Mouse (Mus musculus) layer of hippocampus, adult 2 months (tissue): ENCODE data around the gene Tmem116. TPM values are rescaled to one million over a fixed set of nuclear protein-coding genes. Genes with fewer than 3 reads are reported as not detected.

Source experiments
- DNase-seq, 2 experiments: peaks; one replicate each; pipeline ENCODE4 v3.0.0; 2022; ENCODE audit warnings: low spot score in 2 of 2
- H3K27ac ChIP-seq: fragments of 200-600 bp; 2 replicates; pipeline ENCODE4 v1.8.1; 2022
- H3K4me3 ChIP-seq: fragments of 200-600 bp; 2 replicates; pipeline ENCODE4 v1.8.1; 2022; ENCODE audit warnings: mild to moderate bottlenecking
- CTCF ChIP-seq: fragments of 200-600 bp; conservative IDR thresholded peaks from 2 replicates; pipeline ENCODE4 v1.8.1; 2022; ENCODE audit warnings: antibody characterized with exemption, mild to moderate bottlenecking, moderate library complexity
- total RNA-seq, 2 experiments: library from RNA; stranded (reverse); gene quantifications; 2 replicates each; pipeline ENCODE4 v1.2.3; 2021

Gene Tmem116
- total RNA-seq, 2 experiments from 2014 or later, result 7.7 to 8.6 TPM

DNA sequence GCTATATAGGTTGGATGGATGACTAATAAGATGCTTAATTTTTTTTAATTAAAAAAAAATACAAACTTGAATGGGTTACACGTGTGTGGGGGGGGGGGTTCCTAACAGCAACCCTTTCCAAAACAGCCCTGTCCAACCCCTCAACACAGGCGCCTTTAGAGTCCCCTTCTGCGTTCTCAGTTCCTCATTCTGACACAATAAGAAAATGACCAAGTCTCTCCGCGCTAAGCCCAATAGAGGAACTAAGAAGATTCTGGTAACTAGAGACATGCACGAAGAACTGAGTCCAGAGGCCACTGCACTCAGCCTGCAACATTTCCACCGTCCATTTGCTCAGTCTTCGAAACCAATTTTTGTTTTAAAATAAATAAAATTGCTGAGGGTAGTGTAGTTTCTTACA lies 490 bp upstream of the Tmem116 start:
- no peak for TF ChIP-seq CTCF
- Histone ChIP-seq H3K27ac (peak overlapping the region; percentile 99), H3K4me3 (peak overlapping the region; percentile 88)
- no peak for DNase-seq

DNA sequence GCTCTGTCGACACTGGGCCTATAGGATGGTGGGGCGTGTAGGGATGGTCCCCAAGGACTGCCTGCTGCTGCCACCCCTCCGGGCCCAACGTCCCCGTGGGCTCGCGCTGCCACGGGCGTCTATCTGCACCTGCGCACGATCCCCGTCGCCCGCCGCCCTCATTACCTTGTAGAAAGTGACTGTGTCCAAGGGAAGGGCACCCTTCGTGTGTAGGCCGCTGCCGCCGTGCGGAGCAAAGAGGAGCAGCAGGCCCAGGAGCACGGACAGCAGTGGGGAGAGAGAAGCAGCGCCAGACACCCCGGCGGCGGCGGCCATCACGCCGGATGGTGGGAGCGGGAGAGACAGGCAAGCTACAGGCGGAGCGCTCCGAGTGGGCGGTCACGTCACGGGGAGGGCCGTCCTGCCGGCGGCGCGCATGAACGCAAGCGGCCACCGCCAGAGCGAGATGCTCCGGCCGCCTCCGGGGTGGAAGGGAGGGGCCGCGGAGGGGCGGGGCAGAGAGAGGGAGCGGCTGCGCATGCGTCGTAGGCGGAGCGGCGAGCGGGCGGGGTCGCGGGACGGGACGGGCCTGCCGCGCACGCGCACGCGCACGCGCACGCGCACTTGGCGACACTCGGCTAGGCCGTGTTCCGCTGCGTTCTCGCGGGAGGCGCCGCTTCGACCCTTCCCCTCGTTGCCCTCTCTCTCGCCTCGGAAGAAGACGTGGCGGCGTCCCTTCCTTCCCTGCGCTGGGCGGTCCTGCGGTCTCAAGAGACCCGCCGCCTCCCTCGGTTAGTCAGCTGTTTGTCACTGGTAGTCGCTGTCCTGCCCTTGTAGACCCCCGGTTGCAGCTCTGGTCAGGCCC lies 555 bp downstream of the Tmem116 start, which contains the start of gene Erp29:
Gene Erp29 (minus strand): TSS at position 481 of the 844 bp plus-strand sequence.
- H3K27ac ChIP-seq, result peak within 1 kb of the TSS; percentile 99

DNA sequence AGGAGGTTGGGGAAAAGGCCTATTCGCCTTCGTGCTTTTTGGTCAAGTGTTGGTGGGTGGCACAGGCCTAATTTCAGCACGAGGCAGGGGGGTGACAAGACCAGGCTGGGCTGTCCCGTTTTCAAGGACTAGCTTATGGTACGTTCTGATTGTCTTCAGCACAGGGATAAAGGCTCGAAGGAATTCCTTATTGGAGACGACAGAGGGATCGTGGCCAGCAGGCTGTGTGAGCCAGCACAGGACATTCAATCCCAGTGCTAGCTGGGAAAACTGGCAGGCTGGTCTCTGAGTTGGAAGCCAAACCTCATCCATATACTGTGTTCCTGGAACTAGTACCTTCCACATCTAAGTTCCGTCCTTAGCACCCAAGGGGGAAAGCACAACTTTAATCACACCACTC lies 1.2 kb downstream of the Tmem116 start:
- no peak for TF ChIP-seq CTCF
- peak overlapping the region; percentile 99 for H3K27ac ChIP-seq
- no peak for DNase-seq

More for the DNA sequence above, 555 bp downstream of the Tmem116 start, which contains the start of gene Erp29:
- peak; percentile 98 to 99 for DNase-seq
- H3K4me3 ChIP-seq, result peak within 1 kb of the TSS; percentile 88
- TF ChIP-seq CTCF, result peak; percentile 55

DNA sequence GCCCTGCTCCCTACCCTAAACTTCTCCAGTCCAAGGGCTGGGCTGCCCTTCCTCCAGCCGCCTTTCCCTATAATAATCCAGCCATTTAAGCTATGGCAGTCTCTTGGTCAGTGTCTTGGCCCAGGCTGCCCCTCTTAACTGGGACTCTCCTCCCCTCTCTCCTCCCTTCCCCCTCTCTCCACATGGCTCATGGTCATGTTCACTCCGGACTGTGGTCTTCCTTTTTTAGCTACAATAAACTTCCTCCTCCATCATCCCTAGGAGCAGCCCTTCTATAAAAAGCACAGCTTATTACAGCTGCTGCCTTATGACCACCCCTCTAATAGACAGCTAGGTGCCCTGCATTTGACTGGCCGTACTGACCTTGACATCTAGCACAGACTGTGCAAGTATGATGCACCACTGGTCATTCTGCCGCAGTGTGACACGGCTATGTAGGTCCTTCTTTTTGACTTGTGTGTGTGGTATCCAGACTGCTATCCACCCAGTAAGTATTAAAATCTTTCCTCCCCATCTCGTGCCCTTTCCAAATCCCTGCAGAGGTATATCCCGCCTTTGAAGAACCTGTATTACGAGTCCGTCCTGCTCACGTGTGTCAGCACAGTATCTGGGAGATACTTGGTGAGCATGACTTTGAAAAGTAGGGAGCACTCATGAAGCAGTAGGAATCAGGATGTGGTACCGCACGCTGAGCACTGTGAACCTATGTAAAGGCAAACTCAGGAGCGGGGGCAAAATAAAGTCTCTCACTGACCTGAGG lies 2.2 kb downstream of the Tmem116 start:
- no peak overlapping the region for H3K27ac ChIP-seq
- no peak for TF ChIP-seq CTCF
- no peak for DNase-seq
- no peak overlapping the region for H3K4me3 ChIP-seq

More for the DNA sequence above, 1.2 kb downstream of the Tmem116 start:
- H3K4me3 ChIP-seq, result peak overlapping the region; percentile 88

DNA sequence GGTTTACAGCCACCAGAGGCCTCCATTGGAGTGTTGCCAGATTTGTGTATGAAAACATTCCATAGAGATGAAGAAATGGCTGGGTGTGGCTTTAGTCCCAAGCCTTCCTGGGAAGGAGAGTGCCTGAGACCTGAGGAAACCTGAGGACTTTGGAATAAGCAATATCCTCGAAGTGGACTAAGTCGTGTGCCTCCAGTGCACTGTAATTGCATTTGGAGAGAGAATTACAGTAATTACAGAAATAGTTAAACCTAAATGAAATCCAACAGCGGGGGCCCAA lies 2.8 kb downstream of the Tmem116 start:
- TF ChIP-seq CTCF, result no peak
- DNase-seq, result no peak
- Histone ChIP-seq H3K27ac (no peak overlapping the region), H3K4me3 (no peak overlapping the region)

DNA sequence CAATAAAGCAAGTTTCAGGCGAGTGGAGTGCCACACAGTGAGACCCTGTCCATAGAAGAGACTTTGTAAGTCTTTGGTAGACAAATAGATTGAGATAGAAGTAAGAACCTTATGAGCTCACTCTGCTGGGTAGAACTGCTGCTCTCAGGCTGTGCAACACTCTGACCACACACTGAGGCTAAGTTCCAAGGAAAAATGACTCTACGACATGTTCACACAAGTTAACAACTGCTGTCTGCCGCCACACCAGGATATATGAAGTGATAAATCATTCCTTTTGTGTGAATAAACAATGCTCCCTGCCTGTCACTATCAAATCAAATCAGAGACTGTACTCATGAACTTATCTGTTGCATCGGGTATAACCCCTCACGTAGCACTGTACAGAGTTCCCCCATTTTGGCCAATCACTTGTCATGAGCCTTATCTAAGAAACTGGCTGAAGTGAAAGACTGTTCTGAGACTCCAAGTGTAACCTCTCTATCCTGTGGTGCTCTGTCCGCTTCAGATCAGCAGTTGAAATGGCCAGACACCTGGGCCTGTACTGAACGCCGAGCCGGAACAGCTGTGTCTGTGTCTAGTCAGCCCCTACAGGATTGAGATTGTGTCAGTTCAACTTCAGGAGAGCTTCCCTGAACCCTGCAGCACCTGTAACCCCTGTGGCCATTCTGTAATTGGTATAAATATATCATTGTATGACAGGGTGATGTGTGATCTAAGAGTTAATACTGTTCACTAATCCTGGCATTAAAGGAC lies 4.0 kb downstream of the Tmem116 start:
- Histone ChIP-seq H3K27ac (no peak overlapping the region), H3K4me3 (no peak overlapping the region)
- TF ChIP-seq CTCF, result no peak
- DNase-seq, result no peak

DNA sequence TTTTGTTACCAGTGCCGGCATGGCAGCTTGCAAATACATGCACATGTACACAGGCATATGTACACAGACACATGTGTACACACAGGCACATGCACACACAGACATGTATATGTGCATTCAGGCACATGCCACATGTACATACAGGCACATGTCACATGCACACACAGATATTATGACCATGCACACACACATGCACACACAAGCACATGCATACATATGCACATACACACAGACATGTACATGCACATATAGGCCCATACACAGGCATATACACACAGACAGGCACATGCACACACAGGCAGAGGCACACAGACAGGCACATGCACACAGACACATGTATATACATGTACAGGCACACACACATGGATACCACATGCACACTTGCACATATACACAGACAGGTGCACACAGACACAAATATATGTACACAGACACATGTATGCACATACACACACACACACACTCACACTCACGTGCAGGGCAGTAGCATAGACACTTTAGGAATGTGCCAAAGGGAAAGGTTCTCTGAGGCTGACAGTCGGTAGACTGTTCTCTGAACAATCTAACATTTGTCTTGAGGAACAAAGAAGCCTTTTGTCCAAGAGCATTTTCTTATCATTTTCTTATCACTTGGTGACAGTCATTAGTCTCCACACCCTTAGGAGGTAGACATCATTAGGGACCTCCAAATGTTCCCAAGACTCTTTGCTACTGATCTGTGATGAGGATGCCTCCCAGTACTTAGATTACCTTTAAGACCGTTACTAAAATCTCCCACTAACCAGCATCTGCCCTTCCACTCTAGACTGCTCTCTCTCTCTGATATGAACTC lies 9.9 kb downstream of the Tmem116 start:
- no peak for DNase-seq
- TF ChIP-seq CTCF, result no peak
- no peak overlapping the region for H3K4me3 ChIP-seq
- H3K27ac ChIP-seq, result no peak overlapping the region

DNA sequence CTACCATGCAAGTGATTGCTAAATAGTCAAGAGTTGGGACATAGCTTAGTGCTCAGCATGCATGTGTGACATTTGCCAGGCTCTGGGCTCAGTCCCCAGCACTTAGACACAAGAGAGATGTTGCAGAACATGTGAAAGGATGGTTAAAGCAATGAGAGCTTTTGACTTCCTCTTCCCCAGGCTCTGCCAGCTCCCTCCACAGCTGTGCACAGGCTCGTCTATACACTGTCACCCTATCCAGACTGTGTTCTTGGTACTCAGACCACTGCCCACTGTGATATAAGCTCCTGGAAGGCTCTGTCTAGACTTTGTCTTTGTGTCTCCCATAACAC lies 10.4 kb downstream of the Tmem116 start:
- H3K27ac ChIP-seq, result no peak overlapping the region
- TF ChIP-seq CTCF, result no peak
- H3K4me3 ChIP-seq, result no peak overlapping the region
- DNase-seq, result no peak

DNA sequence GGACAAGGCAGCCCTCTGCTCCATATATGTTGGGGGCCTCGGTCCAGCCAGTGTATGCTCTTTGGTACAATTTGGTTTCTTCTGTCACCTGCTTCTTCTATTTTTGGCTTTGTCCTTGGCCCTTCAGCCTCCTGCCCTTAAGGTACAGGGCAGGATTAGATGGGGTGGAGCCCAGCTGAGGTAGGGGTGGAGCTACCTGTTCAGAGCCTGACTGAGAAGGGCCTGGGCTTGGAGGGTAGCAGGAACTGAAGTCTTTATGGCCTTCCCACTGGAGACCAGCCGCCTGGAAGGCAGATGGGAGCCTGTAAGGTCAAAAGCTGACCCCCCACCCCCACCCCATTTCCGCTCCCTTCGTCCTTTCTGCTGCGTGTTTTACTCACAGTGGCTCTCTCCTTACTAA lies 11.3 kb downstream of the Tmem116 start:
- no peak overlapping the region for H3K4me3 ChIP-seq
- H3K27ac ChIP-seq, result no peak overlapping the region
- no peak for TF ChIP-seq CTCF
- no peak for DNase-seq

DNA sequence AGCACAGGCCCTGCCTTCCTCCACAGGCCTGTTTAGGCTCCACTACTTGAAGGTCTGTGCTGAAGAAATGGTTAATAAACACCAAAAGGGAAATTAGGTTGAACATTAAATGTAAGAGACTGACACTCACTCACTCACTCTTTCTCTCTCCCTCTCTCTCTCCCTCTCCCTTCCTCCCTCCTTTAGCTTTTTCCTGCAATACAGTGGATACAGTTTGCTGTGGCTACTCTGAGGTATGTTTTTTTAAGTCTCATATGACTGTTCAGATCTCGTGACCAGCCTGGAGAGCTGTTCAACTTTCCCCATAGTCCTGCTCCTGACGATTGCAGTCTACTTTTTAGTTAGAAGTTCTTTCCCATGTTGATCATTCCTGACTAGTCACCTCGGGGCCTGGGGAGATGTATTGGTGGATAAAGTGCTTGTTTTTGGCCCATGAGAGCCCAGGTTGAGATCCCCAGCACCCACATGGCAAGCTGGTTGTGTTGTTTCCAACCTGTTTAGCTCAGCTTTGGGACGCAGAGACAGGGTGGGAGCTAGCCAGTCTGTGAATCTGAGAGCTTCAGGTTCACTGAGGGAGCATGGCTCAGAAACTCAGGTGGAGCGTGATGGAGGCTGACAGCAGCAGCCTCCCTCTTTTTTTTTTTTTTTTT lies 12.0 kb downstream of the Tmem116 start:
- no peak for DNase-seq
- no peak overlapping the region for H3K27ac ChIP-seq
- TF ChIP-seq CTCF, result no peak
- H3K4me3 ChIP-seq, result no peak overlapping the region

DNA sequence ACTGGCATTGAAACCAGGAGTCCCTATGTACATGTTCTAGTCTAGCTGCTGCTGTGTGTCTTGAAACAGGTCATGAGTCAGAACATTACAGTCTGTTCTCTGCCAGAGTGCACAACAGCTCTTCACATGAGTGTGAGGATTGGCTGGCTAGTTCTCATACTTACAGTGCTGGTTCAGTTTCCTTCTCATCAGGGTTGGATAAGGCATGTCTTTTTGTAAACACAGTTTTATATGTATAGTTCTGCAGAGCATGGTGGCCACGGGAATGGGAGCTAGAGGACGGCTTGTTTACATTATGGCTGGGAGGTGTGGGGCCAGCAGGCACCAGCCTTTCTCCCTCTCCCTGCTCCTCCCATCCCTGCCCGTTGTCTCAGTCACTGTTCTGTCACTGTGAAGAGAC lies 17.9 kb downstream of the Tmem116 start:
- Histone ChIP-seq H3K4me3 (no peak overlapping the region), H3K27ac (no peak overlapping the region)
- no peak for TF ChIP-seq CTCF
- DNase-seq, result no peak

DNA sequence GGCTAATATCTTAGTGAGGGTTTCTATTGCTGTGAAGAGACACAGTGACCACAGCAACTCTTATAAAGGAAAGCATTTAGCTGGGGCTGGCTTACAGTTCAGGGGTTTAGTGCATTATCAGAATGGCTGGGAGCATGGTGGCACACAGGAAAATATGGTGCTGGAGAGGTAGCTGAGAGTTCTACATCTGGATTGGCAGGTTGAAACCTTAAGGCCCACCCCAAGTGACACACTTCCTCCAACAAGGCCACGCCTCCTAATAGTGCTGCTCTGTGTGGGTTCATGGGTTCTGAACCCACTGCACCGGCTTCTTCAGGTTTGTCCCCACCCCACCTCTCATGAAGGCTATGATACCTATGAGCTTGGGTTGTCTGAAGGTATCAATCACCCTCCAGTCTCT lies 20.7 kb downstream of the Tmem116 start:
- Histone ChIP-seq H3K27ac (no peak overlapping the region), H3K4me3 (no peak overlapping the region)
- TF ChIP-seq CTCF, result no peak
- DNase-seq, result no peak
